Mouse (Mus musculus): ENCODE measurements around the gene Tpbgl. TPM values are rescaled to one million over a fixed set of nuclear protein-coding genes. Genes with fewer than 3 reads are reported as not detected.
A peak's percentile ranks its signal among the peaks of the same experiment; 100 is the strongest.

The Tpbgl gene
- polyA plus RNA-seq, 1 experiment, result 3.8 TPM

DNA sequence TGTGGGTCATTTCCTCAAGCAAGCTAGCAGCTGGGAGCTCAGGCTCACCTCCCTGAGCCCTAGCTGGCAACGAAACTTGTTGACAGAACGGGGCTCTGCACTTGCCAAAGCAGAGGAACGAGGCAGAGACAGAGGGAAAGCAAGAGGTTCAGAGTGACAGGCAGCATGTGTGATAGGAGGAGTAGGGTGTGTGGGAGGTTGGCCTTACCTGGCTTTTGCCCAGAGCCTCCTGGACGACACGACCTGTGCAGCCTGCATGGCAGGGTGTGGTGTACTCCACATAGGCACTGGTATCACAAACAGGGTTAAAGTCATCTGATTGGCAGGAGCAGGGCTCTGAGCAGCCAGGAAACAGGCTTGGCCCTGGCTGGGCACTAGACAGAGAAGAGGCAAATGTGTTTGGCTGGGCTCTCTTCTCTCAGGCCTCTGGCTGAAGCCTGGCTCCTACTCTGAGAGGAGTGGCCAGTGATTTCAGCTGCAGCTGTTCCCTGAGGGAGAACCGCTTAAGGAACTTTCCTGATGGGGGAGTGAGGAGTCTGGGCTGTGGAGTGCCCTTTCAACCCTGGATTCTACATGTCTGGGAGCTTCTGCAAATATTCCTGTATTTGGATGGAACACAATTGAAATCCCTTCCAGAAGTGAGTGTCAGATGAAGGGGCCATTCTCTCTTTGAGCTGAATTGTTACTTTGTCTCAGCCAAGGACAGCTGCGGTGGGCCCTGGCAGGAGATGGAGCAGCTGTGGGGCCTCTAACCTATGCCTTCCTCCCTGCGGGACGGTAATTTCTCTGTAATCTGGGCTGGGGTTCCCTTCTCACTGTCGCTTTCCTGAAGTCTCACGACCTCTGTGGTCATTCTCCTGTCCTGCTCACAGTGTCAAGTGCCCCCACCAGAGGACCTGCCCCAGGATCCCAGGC, 37.9 kb upstream of the Tpbgl start:
- 37% methylated on average over 11 of the region's 11 CpGs for WGBS
- TF ChIP-seq CTCF (IDR thresholded peaks at IDR 0.05; ENCODE audit: insufficient read depth, low read length) (no peak), POLR2A (IDR thresholded peaks at IDR 0.05; ENCODE audit: borderline replicate concordance, extremely low read depth, low read depth, low read length) (no peak)
- peaks cover 6% of the 10 kb centered on the region; the same call in 1 of the 2 replicates for H3K4me1 ChIP-seq (ENCODE audit: control insufficient read depth, insufficient read depth, low read length)
- peak; percentile 65 for DNase-seq
- no peak overlapping the region for H3K4me3 ChIP-seq (replicated peaks; ENCODE audit: extremely low read depth, low read depth, low read length)

DNA sequence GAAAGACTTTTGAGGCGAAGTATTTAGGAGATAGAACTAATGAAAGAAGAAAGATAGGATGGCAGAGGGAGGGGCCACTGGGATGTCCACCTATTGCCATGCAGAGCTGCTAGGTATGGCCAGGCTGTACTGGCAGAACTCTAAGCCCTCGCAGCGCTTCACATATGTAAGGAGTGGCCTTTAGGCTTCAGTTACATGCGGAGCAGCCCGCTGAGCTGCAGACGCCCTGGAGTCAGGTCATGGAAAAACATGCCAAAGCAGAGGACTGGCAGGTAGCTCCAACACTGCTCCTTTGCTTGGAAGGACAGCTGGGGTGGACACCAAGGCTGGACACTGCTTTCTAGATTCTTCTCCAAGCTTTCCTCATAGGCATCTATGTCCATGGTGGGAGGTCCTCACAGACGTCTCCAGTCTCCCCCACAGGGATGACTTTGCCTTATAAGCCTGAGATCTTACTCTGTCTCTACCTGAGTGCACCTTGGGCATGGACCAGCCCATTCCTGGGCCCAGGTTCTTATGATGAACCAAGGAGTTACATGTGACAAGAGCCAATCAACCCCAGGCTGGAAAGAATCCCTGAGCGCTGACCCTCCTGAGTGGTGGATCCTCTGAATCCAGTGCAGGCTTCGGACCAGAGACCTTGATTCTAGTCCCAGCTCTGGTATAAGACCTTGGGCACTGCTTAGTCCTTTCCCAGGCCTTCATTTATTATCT, 36.8 kb upstream of the Tpbgl start:
- H3K4me1 ChIP-seq (ENCODE audit: control insufficient read depth, insufficient read depth, low read length), result peaks cover 6% of the 10 kb centered on the region; the same call in 1 of the 2 replicates
- WGBS, result 88% methylated on average over 9 of the region's 9 CpGs
- no peak for TF ChIP-seq CTCF (IDR thresholded peaks at IDR 0.05; ENCODE audit: insufficient read depth, low read length)
- no peak for TF ChIP-seq POLR2A (IDR thresholded peaks at IDR 0.05; ENCODE audit: borderline replicate concordance, extremely low read depth, low read depth, low read length)
- DNase-seq, result no peak
- no peak overlapping the region for H3K4me3 ChIP-seq (replicated peaks; ENCODE audit: extremely low read depth, low read depth, low read length)

DNA sequence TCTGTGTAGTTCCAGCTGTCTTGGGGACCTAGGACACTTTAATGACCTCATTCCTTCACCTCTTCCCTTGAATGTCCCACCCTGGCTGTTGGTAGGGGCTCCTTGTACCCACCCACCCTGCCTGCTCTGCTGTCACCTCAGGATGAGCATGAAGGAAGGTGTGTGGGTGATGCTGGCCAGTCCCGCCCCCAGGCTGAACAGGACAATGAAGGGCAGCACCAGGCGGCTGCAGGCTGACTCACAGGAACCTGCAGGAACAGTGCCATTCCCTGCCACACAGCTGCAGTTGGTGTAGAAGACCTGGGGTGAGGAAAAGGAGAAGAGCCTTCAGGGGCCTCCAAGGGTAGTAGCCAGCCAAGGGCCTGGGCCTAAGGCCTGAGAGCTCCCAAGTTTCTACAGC, 35.4 kb upstream of the Tpbgl start:
- Histone ChIP-seq H3K4me1 (ENCODE audit: control insufficient read depth, insufficient read depth, low read length) (peaks cover 6% of the 10 kb centered on the region; the same call in 1 of the 2 replicates), H3K4me3 (replicated peaks; ENCODE audit: extremely low read depth, low read depth, low read length) (no peak overlapping the region)
- DNase-seq, result no peak
- TF ChIP-seq CTCF (IDR thresholded peaks at IDR 0.05; ENCODE audit: insufficient read depth, low read length) (no peak), POLR2A (IDR thresholded peaks at IDR 0.05; ENCODE audit: borderline replicate concordance, extremely low read depth, low read depth, low read length) (no peak)
- 85% methylated on average over 2 of the region's 2 CpGs for WGBS

DNA sequence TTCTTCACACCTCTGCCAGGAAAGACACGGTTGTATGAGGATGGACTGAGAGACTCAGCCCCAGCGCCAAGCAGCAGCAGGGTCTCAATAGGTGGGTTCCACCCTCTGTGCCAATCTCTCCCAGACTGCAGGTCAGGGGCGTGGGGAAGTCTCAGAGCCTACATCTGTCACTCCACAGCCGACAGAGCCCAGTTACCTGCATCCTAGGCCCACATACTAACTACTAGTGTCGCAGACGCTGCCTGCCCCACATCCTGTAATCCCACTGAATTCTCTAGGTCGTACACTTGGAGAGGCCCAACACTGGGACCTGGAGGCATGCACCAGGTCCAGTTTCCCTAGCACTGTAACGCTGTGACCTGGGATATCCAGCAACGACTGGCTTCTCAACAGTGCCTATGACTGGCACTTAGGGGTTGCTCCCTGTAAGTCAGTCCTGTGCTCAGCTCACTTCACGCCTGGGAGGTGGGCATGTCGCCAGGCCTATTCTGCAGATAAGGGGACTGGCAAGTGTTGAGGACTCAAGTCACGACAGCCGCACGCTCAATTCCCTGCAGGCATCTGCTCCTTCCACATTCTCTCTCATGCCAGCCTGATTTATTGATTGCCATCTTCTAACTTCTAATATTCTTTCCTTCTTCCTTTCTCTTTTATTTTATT, 34.8 kb upstream of the Tpbgl start:
- DNase-seq, result no peak
- Histone ChIP-seq H3K4me3 (replicated peaks; ENCODE audit: extremely low read depth, low read depth, low read length) (no peak overlapping the region), H3K4me1 (ENCODE audit: control insufficient read depth, insufficient read depth, low read length) (peaks cover 6% of the 10 kb centered on the region; the same call in 1 of the 2 replicates)
- WGBS, result 71% methylated on average over 14 of the region's 14 CpGs
- TF ChIP-seq CTCF (IDR thresholded peaks at IDR 0.05; ENCODE audit: insufficient read depth, low read length) (no peak), POLR2A (IDR thresholded peaks at IDR 0.05; ENCODE audit: borderline replicate concordance, extremely low read depth, low read depth, low read length) (no peak)

DNA sequence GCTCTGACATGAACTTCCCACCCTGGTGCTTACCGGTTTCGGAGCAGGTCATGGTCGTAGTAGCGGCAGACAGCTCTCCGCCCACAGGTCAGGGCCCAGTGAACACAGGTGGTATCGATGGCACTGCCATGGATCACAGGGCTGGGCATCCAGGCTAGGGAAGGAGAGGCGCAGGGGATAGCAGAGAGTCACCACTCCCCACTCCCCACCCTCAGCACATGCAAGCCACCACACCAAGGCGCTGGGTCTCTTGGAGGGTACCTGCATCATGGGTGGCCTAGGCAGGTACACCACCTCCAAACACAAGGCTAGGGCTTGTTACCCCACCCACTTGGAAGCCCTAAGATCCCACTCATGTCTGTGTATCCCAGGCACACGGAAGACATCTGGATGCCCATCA, 34.2 kb upstream of the Tpbgl start:
- Histone ChIP-seq H3K4me3 (replicated peaks; ENCODE audit: extremely low read depth, low read depth, low read length) (no peak overlapping the region), H3K4me1 (ENCODE audit: control insufficient read depth, insufficient read depth, low read length) (peaks cover 6% of the 10 kb centered on the region; the same call in 1 of the 2 replicates)
- WGBS, result 96% methylated on average over 9 of the region's 9 CpGs
- DNase-seq, result no peak
- TF ChIP-seq POLR2A (IDR thresholded peaks at IDR 0.05; ENCODE audit: borderline replicate concordance, extremely low read depth, low read depth, low read length), result no peak
- TF ChIP-seq CTCF (IDR thresholded peaks at IDR 0.05; ENCODE audit: insufficient read depth, low read length), result no peak

DNA sequence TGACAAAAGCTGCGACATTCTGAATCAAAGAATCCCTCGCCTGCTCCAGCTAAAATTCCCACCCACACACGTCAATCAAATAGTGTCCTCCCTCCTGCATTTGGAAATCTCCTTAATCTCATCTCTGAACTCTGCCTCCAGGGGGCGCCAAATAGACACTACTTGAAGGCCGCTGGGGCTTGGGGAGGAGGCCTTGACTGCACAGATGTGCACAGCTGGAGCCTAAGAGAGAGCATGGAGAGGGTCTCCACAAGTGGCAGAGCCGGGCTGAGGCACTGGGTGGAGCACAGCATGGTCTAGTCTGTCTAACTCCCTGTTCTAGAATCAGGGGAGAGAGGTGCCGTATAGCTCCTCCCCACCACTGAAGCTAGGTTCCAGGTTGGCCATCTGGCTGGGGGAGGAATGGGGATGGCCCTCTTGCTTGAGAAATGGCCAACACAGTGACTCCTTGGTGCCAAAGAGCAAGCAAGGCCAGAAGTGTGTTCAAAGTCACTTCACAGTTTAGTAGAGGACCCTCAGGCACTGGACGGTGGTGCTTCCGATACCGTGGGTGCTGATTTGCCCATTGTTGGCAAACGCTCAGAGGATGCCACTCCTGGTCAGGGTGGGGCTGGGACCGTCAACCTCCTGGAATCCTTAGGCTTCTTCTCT, 32.6 kb upstream of the Tpbgl start:
- DNase-seq, result peak; percentile 82
- no peaks in the 10 kb centered on the region for H3K4me1 ChIP-seq (ENCODE audit: control insufficient read depth, insufficient read depth, low read length)
- WGBS, result 41% methylated on average over 12 of the region's 12 CpGs
- TF ChIP-seq POLR2A (IDR thresholded peaks at IDR 0.05; ENCODE audit: borderline replicate concordance, extremely low read depth, low read depth, low read length) (no peak), CTCF (IDR thresholded peaks at IDR 0.05; ENCODE audit: insufficient read depth, low read length) (peak; percentile 56)
- no peak overlapping the region for H3K4me3 ChIP-seq (replicated peaks; ENCODE audit: extremely low read depth, low read depth, low read length)

- no peak overlapping the region for H3K4me3 ChIP-seq (replicated peaks; ENCODE audit: extremely low read depth, low read depth, low read length)
- 58% methylated on average over 11 of the region's 11 CpGs for WGBS
- no peak for DNase-seq
- no peaks in the 10 kb centered on the region for H3K4me1 ChIP-seq (ENCODE audit: control insufficient read depth, insufficient read depth, low read length)
- no peak for TF ChIP-seq CTCF (IDR thresholded peaks at IDR 0.05; ENCODE audit: insufficient read depth, low read length)
- TF ChIP-seq POLR2A (IDR thresholded peaks at IDR 0.05; ENCODE audit: borderline replicate concordance, extremely low read depth, low read depth, low read length), result no peak
Measured at GRCm38 (mm10) chr7:99654244-99654643, 27.3 kb upstream of the Tpbgl start.

- no peak overlapping the region for H3K4me3 ChIP-seq (replicated peaks; ENCODE audit: extremely low read depth, low read depth, low read length)
- DNase-seq, result no peak
- TF ChIP-seq POLR2A (IDR thresholded peaks at IDR 0.05; ENCODE audit: borderline replicate concordance, extremely low read depth, low read depth, low read length), result no peak
- TF ChIP-seq CTCF (IDR thresholded peaks at IDR 0.05; ENCODE audit: insufficient read depth, low read length), result no peak
- 68% methylated on average over 4 of the region's 4 CpGs for WGBS
- no peaks in the 10 kb centered on the region for H3K4me1 ChIP-seq (ENCODE audit: control insufficient read depth, insufficient read depth, low read length)
Measured at GRCm38 (mm10) chr7:99649585-99649984, 22.7 kb upstream of the Tpbgl start.

GRCm38 (mm10) chr7:99648623-99649022, 21.7 kb upstream of the Tpbgl start:
- H3K4me3 ChIP-seq (replicated peaks; ENCODE audit: extremely low read depth, low read depth, low read length), result no peak overlapping the region
- TF ChIP-seq POLR2A (IDR thresholded peaks at IDR 0.05; ENCODE audit: borderline replicate concordance, extremely low read depth, low read depth, low read length) (no peak), CTCF (IDR thresholded peaks at IDR 0.05; ENCODE audit: insufficient read depth, low read length) (0 out of 2 replicates have a peak, but pooled peaks have one; percentile 2)
- WGBS, result 1% methylated on average over 6 of the region's 6 CpGs
- DNase-seq, result peak; percentile 30
- no peaks in the 10 kb centered on the region for H3K4me1 ChIP-seq (ENCODE audit: control insufficient read depth, insufficient read depth, low read length)
